Mouse (Mus musculus): Measurements from ENCODE around the gene Gsc. TPM values are rescaled to one million over a fixed set of nuclear protein-coding genes. Genes with fewer than 3 reads are reported as not detected.
A peak's percentile ranks its signal among the peaks of the same experiment; 100 is the strongest.

The Gsc gene
- polyA plus RNA-seq, 1 experiment from 2014 or later, result 1.0 TPM

DNA sequence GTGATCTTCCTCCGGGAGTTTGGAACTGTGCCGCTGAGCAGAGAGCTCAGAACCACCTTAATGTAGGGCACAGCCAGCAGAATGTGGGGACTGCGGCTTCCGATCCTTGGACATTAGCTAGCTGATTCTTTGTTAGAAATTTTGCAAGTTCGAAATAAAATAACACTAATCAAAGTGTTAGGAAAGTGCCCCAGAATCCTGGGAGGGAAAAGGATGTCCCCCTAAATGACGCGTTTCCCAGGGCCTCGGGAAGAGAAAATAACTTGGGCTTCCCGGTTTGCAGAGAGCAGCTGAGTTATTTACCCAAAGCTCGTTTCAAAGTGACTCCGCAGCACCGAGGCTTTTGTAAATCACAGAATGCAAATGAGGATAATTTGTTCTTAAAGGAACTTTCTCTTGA lies 3.9 kb upstream of the Gsc start:
- Histone ChIP-seq H3K4me1 (ENCODE audit: control insufficient read depth, insufficient read depth, low read length) (peaks cover 10% of the 10 kb centered on the region), H3K36me3 (ENCODE audit: control insufficient read depth, insufficient read depth, low read length) (no peaks in the 10 kb centered on the region), H3K4me3 (ENCODE audit: low read depth, low read length) (no peak overlapping the region), H3K27ac (ENCODE audit: low read length) (no peak overlapping the region), H3K9me3 (replicated peaks; ENCODE audit: control insufficient read depth, low read length, poor library complexity, severe bottlenecking) (no peaks in the 10 kb centered on the region), H3K27me3 (ENCODE audit: control insufficient read depth, insufficient read depth, low read depth, low read length) (peaks cover 31% of the 10 kb centered on the region), H3K9ac (ENCODE audit: low read depth, low read length) (no peak overlapping the region), H3K4me2 (ENCODE audit: low read length) (no peak overlapping the region)
- ATAC-seq, result no peak
- under 1% methylated on average over 12 of the region's 12 CpGs for WGBS

DNA sequence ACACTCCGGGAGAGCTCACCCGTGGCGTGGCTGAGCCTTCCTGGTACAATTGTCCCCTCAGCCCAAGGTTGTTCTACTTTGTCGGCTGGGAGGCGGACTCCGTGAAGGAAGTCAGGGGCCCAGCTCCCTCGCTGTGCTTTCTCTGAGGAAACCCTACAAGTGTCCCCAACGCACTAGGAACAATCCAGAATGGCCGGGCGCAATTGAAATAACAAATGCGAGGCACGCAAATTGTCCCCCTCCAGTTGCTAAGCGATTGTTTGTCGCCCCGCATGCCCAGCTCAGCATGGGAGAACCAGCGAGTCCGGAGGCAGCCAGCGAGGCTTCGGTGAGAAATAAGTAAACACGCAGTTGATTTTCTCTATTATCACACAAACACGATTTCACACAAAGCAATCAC lies 2.8 kb upstream of the Gsc start:
- peaks cover 39% of the 10 kb centered on the region for H3K27me3 ChIP-seq (ENCODE audit: control insufficient read depth, insufficient read depth, low read depth, low read length)
- no peaks in the 10 kb centered on the region for H3K9me3 ChIP-seq (replicated peaks; ENCODE audit: control insufficient read depth, low read length, poor library complexity, severe bottlenecking)
- H3K9ac ChIP-seq (ENCODE audit: low read depth, low read length), result no peak overlapping the region
- WGBS, result under 1% methylated on average over 21 of the region's 21 CpGs
- no peak overlapping the region for H3K27ac ChIP-seq (ENCODE audit: low read length)
- H3K36me3 ChIP-seq (ENCODE audit: control insufficient read depth, insufficient read depth, low read length), result no peaks in the 10 kb centered on the region
- no peak overlapping the region for H3K4me3 ChIP-seq (ENCODE audit: low read depth, low read length)
- ATAC-seq, result no peak
- H3K4me1 ChIP-seq (ENCODE audit: control insufficient read depth, insufficient read depth, low read length), result peaks cover 17% of the 10 kb centered on the region
- H3K4me2 ChIP-seq (ENCODE audit: low read length), result no peak overlapping the region

DNA sequence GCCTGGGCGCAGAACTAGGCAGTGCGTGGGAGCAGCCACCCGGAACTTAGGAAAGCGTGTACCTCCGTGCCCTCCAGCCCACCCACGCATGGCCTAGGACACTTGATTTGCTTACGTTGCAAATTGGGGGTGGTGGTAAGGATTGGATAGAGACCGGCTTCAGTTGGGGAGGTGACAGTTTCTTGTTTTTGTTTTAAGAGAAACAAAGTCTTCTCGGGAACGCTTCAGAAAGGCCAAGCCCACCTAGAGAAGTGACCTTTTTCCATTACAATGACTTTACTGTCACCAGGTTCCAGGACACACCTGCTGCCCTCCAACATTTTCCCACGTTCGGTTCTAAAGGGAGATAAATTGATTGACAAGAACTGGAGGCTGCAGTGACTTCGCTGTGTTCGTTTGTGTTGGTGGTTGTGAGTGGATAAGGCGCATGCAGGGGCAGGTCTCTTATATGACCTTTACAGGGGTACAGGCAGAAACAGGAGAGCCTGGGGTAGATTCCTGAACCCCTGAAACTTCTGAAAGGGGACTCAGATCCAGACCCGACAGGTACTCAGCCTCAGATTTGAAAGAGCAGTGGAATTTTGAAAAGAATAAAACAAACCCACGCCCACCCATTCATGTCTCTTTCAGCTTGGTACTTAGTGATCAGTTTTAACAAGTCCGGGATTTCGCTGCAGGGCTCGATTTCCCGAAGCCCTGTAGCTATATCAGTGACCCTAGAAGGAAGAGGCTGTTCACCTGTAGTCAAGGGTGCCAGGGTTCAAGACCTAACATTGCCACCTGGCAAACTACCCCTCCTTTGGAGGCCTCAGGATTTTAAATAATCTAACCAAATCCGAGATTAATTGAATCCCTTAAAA lies 2.0 kb upstream of the Gsc start:
- H3K9ac ChIP-seq (ENCODE audit: low read depth, low read length), result no peak overlapping the region
- H3K36me3 ChIP-seq (ENCODE audit: control insufficient read depth, insufficient read depth, low read length), result no peaks in the 10 kb centered on the region
- H3K4me3 ChIP-seq (ENCODE audit: low read depth, low read length), result no peak overlapping the region
- H3K4me2 ChIP-seq (ENCODE audit: low read length), result no peak overlapping the region
- H3K27me3 ChIP-seq (ENCODE audit: control insufficient read depth, insufficient read depth, low read depth, low read length), result peaks cover 42% of the 10 kb centered on the region
- ATAC-seq, result no peak
- no peaks in the 10 kb centered on the region for H3K9me3 ChIP-seq (replicated peaks; ENCODE audit: control insufficient read depth, low read length, poor library complexity, severe bottlenecking)
- H3K27ac ChIP-seq (ENCODE audit: low read length), result no peak overlapping the region
- WGBS, result 1% methylated on average over 22 of the region's 22 CpGs
- peaks cover 17% of the 10 kb centered on the region for H3K4me1 ChIP-seq (ENCODE audit: control insufficient read depth, insufficient read depth, low read length)

DNA sequence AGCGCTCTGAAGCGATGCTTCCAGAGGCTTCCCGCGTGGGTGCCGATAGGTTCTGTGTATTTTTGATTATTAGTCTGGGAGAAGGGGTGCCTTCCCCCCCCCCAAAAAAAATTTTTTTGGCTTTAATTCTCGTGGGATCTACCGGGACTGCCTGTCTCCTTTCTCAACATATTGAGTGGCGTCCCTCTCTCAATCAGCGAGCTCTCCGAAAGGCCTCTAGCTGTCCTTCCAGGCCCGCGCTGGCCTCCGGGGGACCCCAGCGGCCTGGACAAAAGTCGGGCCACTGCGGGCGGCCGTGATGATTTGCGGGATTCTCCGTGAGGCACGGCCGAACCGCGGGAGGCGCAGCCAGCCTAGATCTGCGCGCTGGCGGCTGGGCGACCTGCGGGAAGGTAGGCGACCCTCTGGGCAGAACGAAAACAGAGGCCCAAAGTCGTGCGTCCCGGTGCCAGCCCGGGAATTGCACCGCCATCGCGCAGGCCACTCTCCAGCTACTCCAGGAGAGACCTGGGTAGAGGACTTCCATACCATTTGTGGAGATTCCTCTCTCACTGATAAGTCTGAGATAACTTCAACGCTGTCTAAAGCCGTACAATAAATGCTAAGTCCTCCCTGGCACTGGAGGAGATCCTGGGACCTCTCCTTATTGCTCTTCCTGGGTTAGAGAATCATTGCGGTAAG lies 1.2 kb upstream of the Gsc start:
- H3K4me2 ChIP-seq (ENCODE audit: low read length), result no peak overlapping the region
- peaks cover 43% of the 10 kb centered on the region for H3K27me3 ChIP-seq (ENCODE audit: control insufficient read depth, insufficient read depth, low read depth, low read length)
- no peaks in the 10 kb centered on the region for H3K9me3 ChIP-seq (replicated peaks; ENCODE audit: control insufficient read depth, low read length, poor library complexity, severe bottlenecking)
- no peak for ATAC-seq
- no peak overlapping the region for H3K27ac ChIP-seq (ENCODE audit: low read length)
- no peak overlapping the region for H3K4me3 ChIP-seq (ENCODE audit: low read depth, low read length)
- H3K9ac ChIP-seq (ENCODE audit: low read depth, low read length), result no peak overlapping the region
- under 1% methylated on average over 42 of the region's 42 CpGs for WGBS
- H3K36me3 ChIP-seq (ENCODE audit: control insufficient read depth, insufficient read depth, low read length), result no peaks in the 10 kb centered on the region
- H3K4me1 ChIP-seq (ENCODE audit: control insufficient read depth, insufficient read depth, low read length), result peaks cover 17% of the 10 kb centered on the region

DNA sequence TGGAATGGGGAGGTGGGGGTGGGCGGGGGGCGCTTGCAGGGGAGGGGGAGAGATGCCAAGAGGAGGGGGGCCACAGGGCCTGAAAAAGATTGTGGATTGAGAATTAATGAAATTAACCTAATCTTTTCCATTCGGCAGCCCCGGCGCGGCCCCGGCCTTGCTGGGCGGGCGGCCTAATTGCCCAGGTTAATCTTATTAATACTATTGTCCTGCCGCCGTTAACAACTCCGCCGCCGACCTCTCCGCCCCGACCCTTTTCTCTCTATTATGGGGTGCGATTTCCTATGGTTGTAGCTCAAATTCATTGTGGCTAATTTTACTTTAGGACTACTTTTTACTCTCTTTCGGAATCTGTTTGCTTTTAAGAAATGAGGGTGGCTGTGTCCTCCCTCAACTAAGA lies 362 bp upstream of the Gsc start:
- Histone ChIP-seq H3K9ac (ENCODE audit: low read depth, low read length) (no peak overlapping the region), H3K36me3 (ENCODE audit: control insufficient read depth, insufficient read depth, low read length) (no peaks in the 10 kb centered on the region), H3K4me3 (ENCODE audit: low read depth, low read length) (no peak overlapping the region), H3K9me3 (replicated peaks; ENCODE audit: control insufficient read depth, low read length, poor library complexity, severe bottlenecking) (no peaks in the 10 kb centered on the region), H3K27ac (ENCODE audit: low read length) (no peak overlapping the region), H3K4me1 (ENCODE audit: control insufficient read depth, insufficient read depth, low read length) (peaks cover 17% of the 10 kb centered on the region), H3K4me2 (ENCODE audit: low read length) (peak overlapping the region; percentile 59; the same call in 1 of the 2 replicates), H3K27me3 (ENCODE audit: control insufficient read depth, insufficient read depth, low read depth, low read length) (peaks cover 46% of the 10 kb centered on the region)
- no peak for ATAC-seq
- WGBS, result 1% methylated on average over 16 of the region's 18 CpGs

DNA sequence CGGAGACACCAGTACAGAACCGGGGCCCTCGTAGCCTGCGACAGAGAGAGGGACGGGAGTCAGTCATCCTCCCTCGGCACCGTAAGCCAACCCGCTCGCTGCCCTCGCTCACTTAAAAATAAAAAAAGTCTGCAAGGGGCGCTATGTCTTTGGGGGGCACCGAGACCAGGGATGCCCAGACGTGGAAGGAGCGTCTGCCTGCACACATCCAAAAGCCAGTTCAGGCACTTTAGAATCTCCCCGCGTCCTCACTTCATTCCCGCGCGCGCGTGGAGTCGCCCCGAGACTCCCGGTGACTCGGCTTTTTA lies 958 bp downstream of the Gsc start:
- H3K4me2 ChIP-seq (ENCODE audit: low read length), result peak overlapping the region; percentile 14; the same call in 1 of the 2 replicates
- H3K9me3 ChIP-seq (replicated peaks; ENCODE audit: control insufficient read depth, low read length, poor library complexity, severe bottlenecking), result no peaks in the 10 kb centered on the region
- 1% methylated on average over 25 of the region's 25 CpGs for WGBS
- no peak for ATAC-seq
- H3K9ac ChIP-seq (ENCODE audit: low read depth, low read length), result no peak overlapping the region
- H3K27ac ChIP-seq (ENCODE audit: low read length), result no peak overlapping the region
- peak overlapping the region; percentile 9; the same call in 1 of the 2 replicates for H3K4me3 ChIP-seq (ENCODE audit: low read depth, low read length)
- H3K27me3 ChIP-seq (ENCODE audit: control insufficient read depth, insufficient read depth, low read depth, low read length), result peaks cover 44% of the 10 kb centered on the region
- no peaks in the 10 kb centered on the region for H3K36me3 ChIP-seq (ENCODE audit: control insufficient read depth, insufficient read depth, low read length)
- H3K4me1 ChIP-seq (ENCODE audit: control insufficient read depth, insufficient read depth, low read length), result peaks cover 17% of the 10 kb centered on the region

DNA sequence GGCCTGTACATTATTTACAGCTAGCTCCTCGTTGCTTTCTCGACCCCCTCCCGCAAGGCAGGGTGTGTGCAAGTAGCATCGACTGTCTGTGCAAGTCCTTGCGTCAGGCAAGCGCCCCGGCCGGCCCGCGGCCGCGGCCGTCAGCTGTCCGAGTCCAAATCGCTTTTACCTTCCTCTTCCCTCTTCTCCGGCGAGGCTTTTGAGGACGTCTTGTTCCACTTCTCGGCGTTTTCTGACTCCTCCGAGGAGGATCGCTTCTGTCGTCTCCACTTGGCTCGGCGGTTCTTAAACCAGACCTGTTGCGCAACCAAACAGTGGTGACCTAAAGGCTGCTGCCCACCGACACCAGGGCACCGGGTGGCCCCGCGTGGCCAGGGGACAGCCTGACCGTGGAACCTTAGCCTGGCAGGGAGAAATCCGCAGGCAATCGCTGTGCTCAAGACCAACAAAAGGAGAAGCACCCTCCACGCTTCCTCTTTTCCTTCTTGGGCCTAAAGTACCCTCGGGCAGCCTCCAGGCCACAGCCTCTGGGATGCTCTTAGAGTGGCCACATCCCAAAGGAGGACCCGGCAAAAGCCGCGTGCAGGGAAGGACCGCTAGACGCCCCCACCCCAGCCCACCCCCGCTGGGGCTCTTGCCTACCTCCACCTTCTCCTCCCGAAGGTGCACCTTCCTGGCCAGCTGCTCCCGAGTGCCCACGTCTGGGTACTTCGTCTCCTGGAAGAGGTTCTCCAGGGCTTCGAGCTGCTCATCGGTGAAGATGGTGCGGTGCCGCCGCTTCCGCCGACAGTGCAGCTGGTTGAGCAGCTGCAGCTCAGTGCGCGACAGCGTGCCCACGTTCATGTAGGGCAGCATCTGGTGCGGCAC lies 1.5 kb downstream of the Gsc start:
- H3K36me3 ChIP-seq (ENCODE audit: control insufficient read depth, insufficient read depth, low read length), result no peaks in the 10 kb centered on the region
- H3K4me3 ChIP-seq (ENCODE audit: low read depth, low read length), result peak overlapping the region; percentile 9; the same call in 1 of the 2 replicates
- H3K9me3 ChIP-seq (replicated peaks; ENCODE audit: control insufficient read depth, low read length, poor library complexity, severe bottlenecking), result no peaks in the 10 kb centered on the region
- WGBS, result under 1% methylated on average over 57 of the region's 57 CpGs
- peaks cover 44% of the 10 kb centered on the region for H3K27me3 ChIP-seq (ENCODE audit: control insufficient read depth, insufficient read depth, low read depth, low read length)
- peak overlapping the region; percentile 14 for H3K4me2 ChIP-seq (ENCODE audit: low read length)
- ATAC-seq, result peak; percentile 55
- H3K9ac ChIP-seq (ENCODE audit: low read depth, low read length), result peak overlapping the region; percentile 6; the same call in 1 of the 2 replicates
- no peak overlapping the region for H3K27ac ChIP-seq (ENCODE audit: low read length)
- H3K4me1 ChIP-seq (ENCODE audit: control insufficient read depth, insufficient read depth, low read length), result peaks cover 17% of the 10 kb centered on the region

DNA sequence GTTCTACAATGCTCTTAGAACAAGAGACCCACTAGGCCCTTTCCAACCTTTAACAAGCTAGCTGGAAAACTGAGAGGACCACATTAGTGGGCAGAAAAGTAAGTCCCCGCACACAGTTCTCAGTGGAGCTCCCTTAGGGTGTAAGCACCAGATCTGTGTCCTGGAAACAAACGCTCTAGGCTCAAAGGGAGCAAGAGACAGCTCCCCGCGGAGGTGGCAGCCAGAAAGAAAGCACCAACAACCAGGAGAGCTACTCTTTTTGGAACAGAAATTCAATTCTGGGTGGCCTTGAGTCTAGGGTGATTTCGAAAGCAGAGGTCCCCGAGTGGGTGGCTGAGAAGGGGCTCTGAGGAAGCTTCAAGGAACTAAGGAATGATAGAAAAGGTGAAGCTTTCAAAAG lies 2.5 kb downstream of the Gsc start:
- peaks cover 44% of the 10 kb centered on the region for H3K27me3 ChIP-seq (ENCODE audit: control insufficient read depth, insufficient read depth, low read depth, low read length)

More for the DNA sequence above, 2.5 kb downstream of the Gsc start:
- H3K4me1 ChIP-seq (ENCODE audit: control insufficient read depth, insufficient read depth, low read length), result peaks cover 17% of the 10 kb centered on the region
- no peak for ATAC-seq
- no peak overlapping the region for H3K27ac ChIP-seq (ENCODE audit: low read length)
- H3K4me3 ChIP-seq (ENCODE audit: low read depth, low read length), result no peak overlapping the region
- H3K36me3 ChIP-seq (ENCODE audit: control insufficient read depth, insufficient read depth, low read length), result no peaks in the 10 kb centered on the region
- H3K9ac ChIP-seq (ENCODE audit: low read depth, low read length), result no peak overlapping the region
- 11% methylated on average over 6 of the region's 6 CpGs for WGBS
- H3K4me2 ChIP-seq (ENCODE audit: low read length), result no peak overlapping the region
- no peaks in the 10 kb centered on the region for H3K9me3 ChIP-seq (replicated peaks; ENCODE audit: control insufficient read depth, low read length, poor library complexity, severe bottlenecking)

Measured in midbrain, embryonic 16.5 days (tissue).